Mouse (Mus musculus) midbrain, embryonic 12.5 days (tissue): Measurements from ENCODE around the gene Gfod1. TPM values are rescaled to one million over a fixed set of nuclear protein-coding genes. Genes with fewer than 3 reads are reported as not detected.

ENCODE experiments used
- ATAC-seq: fragments of 200-750 bp; cut with Nextera tagmentation; 2 replicates; pipeline ENCODE4 v1.8.0; 2017; ENCODE audit warnings: low read depth, moderate TSS enrichment, moderate library complexity; ENCODE audit not compliant: low FRiP score
- H3K27ac ChIP-seq: fragments of 300-500 bp; sonication (generic); replicated peaks from 2 replicates; pipeline ENCODE4 v1.5.1; 2016; ENCODE audit warnings: mild to moderate bottlenecking
- H3K27me3 ChIP-seq: fragments of 300-500 bp; sonication (generic); 2 replicates; pipeline ENCODE4 v1.6.1; 2016; ENCODE audit warnings: mild to moderate bottlenecking
- H3K36me3 ChIP-seq: fragments of 300-500 bp; sonication (generic); 2 replicates; pipeline ENCODE4 v1.6.1; 2016
- H3K4me1 ChIP-seq: fragments of 300-500 bp; sonication (generic); 2 replicates; pipeline ENCODE4 v1.6.1; 2016
- H3K4me2 ChIP-seq: fragments of 300-500 bp; sonication (generic); replicated peaks from 2 replicates; pipeline ENCODE4 v1.6.1; 2016; ENCODE audit warnings: mild to moderate bottlenecking, moderate library complexity
- H3K4me3 ChIP-seq: fragments of 300-500 bp; sonication (generic); 2 replicates; pipeline ENCODE4 v1.5.1; 2016; ENCODE audit warnings: mild to moderate bottlenecking
- H3K9ac ChIP-seq: fragments of 300-500 bp; sonication (generic); replicated peaks from 2 replicates; pipeline ENCODE4 v1.6.1; 2016; ENCODE audit warnings: mild to moderate bottlenecking, moderate library complexity
- H3K9me3 ChIP-seq: fragments of 300-500 bp; sonication (generic); 2 replicates; pipeline ENCODE4 v1.6.1; 2016; ENCODE audit warnings: mild to moderate bottlenecking
- WGBS: fragments of 180-500 bp; shearing (Covaris S2); methylation state at CpG from one replicate; pipeline ENCODE4 v1.1.7; 2016; 5-methylcytosine and 5-hydroxymethylcytosine counted together
- polyA plus RNA-seq: library from polyadenylated mRNA; unstranded; fragments of >200 nt; fragmentation: Nextera tagmentation; extraction: Ambion mirVana; gene quantifications from 2 replicates; pipeline ENCODE4 v1.2.1, GENCODE M21; 2016

The Gfod1 gene
- polyA plus RNA-seq, 1 experiment from 2014 or later, result 1.6 TPM

- H3K4me3 ChIP-seq, result no peak overlapping the region
- H3K9me3 ChIP-seq, result no peaks in the 10 kb centered on the region
- no peak for ATAC-seq
- WGBS, result 55% methylated on average over 5 of the region's 5 CpGs
- no peaks in the 10 kb centered on the region for H3K27me3 ChIP-seq
- H3K27ac ChIP-seq, result no peak overlapping the region
- H3K4me2 ChIP-seq, result no peak overlapping the region
- no peaks in the 10 kb centered on the region for H3K36me3 ChIP-seq
- H3K9ac ChIP-seq, result no peak overlapping the region
- H3K4me1 ChIP-seq, result peaks cover 6% of the 10 kb centered on the region
Measured at GRCm38 (mm10) chr13:43253526-43253925, 50.4 kb downstream of the Gfod1 start.

DNA sequence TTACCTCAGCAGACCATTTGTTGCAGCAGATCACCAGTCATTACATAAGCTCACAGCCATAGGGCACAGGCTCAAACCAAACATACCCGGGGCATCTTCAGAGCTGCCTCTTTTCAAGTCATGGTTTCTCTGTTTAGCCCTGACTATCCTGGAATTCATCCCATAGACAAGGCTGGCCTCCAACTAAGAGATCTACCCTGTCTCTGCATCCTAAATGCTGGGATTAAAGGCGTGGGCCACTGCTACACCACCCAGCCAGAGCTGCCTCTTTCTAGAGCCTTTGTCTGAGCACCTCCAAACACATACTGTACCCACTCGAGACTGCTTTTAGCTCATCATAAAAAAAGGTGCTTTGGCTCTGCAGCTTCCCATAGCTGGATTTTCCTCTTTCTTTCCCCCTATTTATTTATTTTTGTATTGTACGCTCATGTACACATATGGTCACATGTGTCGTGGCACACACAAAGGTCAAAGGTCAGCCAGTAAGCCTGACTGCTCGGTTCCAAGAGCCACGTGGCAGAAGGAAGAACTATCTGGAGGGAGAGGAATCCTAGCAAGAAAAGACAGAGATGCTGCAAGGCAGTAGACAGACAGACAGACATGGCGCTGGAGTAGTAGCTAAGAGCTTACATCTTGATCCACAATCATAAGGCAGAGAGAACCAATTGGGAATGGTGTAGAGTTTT lies 51.7 kb downstream of the Gfod1 start:
- Histone ChIP-seq H3K9ac (no peak overlapping the region), H3K4me2 (no peak overlapping the region), H3K4me1 (peaks cover 6% of the 10 kb centered on the region), H3K36me3 (no peaks in the 10 kb centered on the region), H3K9me3 (no peaks in the 10 kb centered on the region), H3K27ac (no peak overlapping the region), H3K27me3 (no peaks in the 10 kb centered on the region), H3K4me3 (no peak overlapping the region)
- WGBS, result 83% methylated on average over 8 of the region's 8 CpGs
- ATAC-seq, result no peak

- Histone ChIP-seq H3K9me3 (no peaks in the 10 kb centered on the region), H3K9ac (no peak overlapping the region), H3K4me3 (no peak overlapping the region), H3K36me3 (no peaks in the 10 kb centered on the region), H3K4me2 (no peak overlapping the region), H3K27ac (no peak overlapping the region; the same call in 1 of the 2 replicates), H3K4me1 (peaks cover 6% of the 10 kb centered on the region), H3K27me3 (no peaks in the 10 kb centered on the region)
- 70% methylated on average over 12 of the region's 12 CpGs for WGBS
- no peak for ATAC-seq
Measured at GRCm38 (mm10) chr13:43251391-43251790, 52.6 kb downstream of the Gfod1 start.

- H3K27ac ChIP-seq, result no peak overlapping the region
Measured at GRCm38 (mm10) chr13:43250653-43251052, 53.3 kb downstream of the Gfod1 start.

DNA sequence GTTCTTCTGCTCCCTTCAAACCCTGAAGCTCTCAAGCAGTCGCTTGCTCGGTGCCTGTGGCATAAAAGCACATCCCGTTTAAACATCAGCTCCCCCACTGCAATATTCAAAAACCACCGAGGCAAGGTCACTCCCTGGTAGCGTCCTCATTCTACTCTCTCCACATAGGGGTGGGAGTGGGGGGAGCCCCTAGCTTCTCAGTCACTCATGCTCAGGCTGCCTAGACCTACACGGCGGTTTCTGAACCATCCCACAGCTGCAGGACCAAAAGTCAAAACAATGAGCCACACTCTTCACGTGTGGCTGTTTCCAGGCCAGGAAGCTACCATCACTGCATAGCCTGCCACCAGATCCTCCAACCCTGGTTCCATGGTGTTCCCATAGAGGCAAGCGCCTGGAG lies 53.9 kb downstream of the Gfod1 start:
- H3K27ac ChIP-seq, result no peak overlapping the region
- 87% methylated on average over 9 of the region's 9 CpGs for WGBS

More at GRCm38 (mm10) chr13:43250653-43251052, 53.3 kb downstream of the Gfod1 start:
- H3K4me1 ChIP-seq, result peaks cover 6% of the 10 kb centered on the region
- WGBS, result 84% methylated on average over 6 of the region's 6 CpGs
- H3K36me3 ChIP-seq, result no peaks in the 10 kb centered on the region
- H3K9me3 ChIP-seq, result no peaks in the 10 kb centered on the region
- no peak overlapping the region for H3K9ac ChIP-seq
- H3K27me3 ChIP-seq, result no peaks in the 10 kb centered on the region
- H3K4me3 ChIP-seq, result no peak overlapping the region
- no peak overlapping the region for H3K4me2 ChIP-seq
- ATAC-seq, result no peak

DNA sequence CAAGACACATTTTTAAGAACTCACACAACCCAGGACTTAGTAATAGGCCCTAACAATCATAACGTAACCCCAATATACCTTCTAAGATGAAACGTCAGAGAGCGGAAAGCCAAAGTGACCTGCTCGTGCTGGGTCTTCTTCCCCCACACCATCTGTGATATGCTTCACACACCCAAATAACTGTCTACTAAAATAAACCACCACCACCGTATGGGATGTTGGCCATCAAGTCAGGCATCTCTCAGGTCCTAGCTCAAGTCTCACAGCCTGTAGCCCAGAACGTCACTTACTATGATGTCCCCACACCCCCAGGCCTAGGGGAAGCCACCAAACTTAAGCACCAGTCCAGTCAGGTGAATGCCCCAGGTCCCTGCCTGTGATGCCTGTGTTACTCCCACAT lies 55.6 kb downstream of the Gfod1 start:
- no peak for ATAC-seq
- Histone ChIP-seq H3K9me3 (no peaks in the 10 kb centered on the region), H3K27me3 (no peaks in the 10 kb centered on the region), H3K4me3 (no peak overlapping the region), H3K4me1 (peaks cover 6% of the 10 kb centered on the region), H3K36me3 (no peaks in the 10 kb centered on the region), H3K4me2 (no peak overlapping the region), H3K9ac (no peak overlapping the region), H3K27ac (no peak overlapping the region)
- WGBS, result 95% methylated on average over 6 of the region's 6 CpGs

More for the DNA sequence above, 53.9 kb downstream of the Gfod1 start:
- no peak overlapping the region for H3K4me2 ChIP-seq
- no peak overlapping the region for H3K4me3 ChIP-seq
- H3K9ac ChIP-seq, result no peak overlapping the region
- no peaks in the 10 kb centered on the region for H3K27me3 ChIP-seq
- no peaks in the 10 kb centered on the region for H3K36me3 ChIP-seq
- peaks cover 6% of the 10 kb centered on the region for H3K4me1 ChIP-seq
- no peak for ATAC-seq
- no peaks in the 10 kb centered on the region for H3K9me3 ChIP-seq

DNA sequence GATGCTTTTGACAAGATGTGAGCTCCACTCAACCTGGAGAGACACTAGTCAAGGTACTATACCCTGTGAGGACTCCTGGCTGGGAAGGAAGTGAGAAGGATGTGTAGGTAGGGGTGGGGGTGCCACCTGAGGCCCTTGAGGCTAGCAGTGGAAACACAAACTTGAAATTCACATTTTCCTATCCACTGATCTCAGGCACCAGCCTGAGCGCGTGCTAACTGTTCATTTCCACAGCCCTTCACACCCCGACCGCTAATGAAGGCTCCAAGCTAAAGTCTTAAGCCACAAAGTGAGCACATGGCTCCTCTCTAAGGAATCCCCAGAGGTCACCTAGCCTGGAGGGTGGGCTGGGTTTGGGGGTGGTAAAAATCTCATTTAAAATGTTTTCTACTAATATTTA lies 57.1 kb downstream of the Gfod1 start:
- peaks cover 6% of the 10 kb centered on the region for H3K4me1 ChIP-seq
- H3K36me3 ChIP-seq, result no peaks in the 10 kb centered on the region
- H3K4me3 ChIP-seq, result no peak overlapping the region
- no peaks in the 10 kb centered on the region for H3K27me3 ChIP-seq
- 96% methylated on average over 4 of the region's 4 CpGs for WGBS
- H3K9ac ChIP-seq, result no peak overlapping the region
- H3K27ac ChIP-seq, result no peak overlapping the region
- ATAC-seq, result no peak
- no peaks in the 10 kb centered on the region for H3K9me3 ChIP-seq
- H3K4me2 ChIP-seq, result no peak overlapping the region

GRCm38 (mm10) chr13:43243793-43244192 lies 60.2 kb downstream of the Gfod1 start:
- Histone ChIP-seq H3K27ac (no peak overlapping the region), H3K27me3 (no peaks in the 10 kb centered on the region), H3K4me1 (peaks cover 12% of the 10 kb centered on the region), H3K4me3 (no peak overlapping the region), H3K36me3 (no peaks in the 10 kb centered on the region), H3K4me2 (no peak overlapping the region), H3K9ac (no peak overlapping the region), H3K9me3 (no peaks in the 10 kb centered on the region)
- 82% methylated on average over 7 of the region's 7 CpGs for WGBS
- no peak for ATAC-seq

GRCm38 (mm10) chr13:43243240-43243639 lies 60.7 kb downstream of the Gfod1 start:
- 81% methylated on average over 3 of the region's 3 CpGs for WGBS
- Histone ChIP-seq H3K4me2 (no peak overlapping the region), H3K27ac (no peak overlapping the region), H3K36me3 (no peaks in the 10 kb centered on the region), H3K4me1 (peaks cover 12% of the 10 kb centered on the region), H3K9ac (no peak overlapping the region), H3K4me3 (no peak overlapping the region), H3K9me3 (no peaks in the 10 kb centered on the region), H3K27me3 (no peaks in the 10 kb centered on the region)
- no peak for ATAC-seq

- Histone ChIP-seq H3K4me2 (no peak overlapping the region), H3K4me3 (no peak overlapping the region), H3K27ac (no peak overlapping the region), H3K4me1 (peaks cover 12% of the 10 kb centered on the region), H3K9ac (no peak overlapping the region), H3K27me3 (no peaks in the 10 kb centered on the region), H3K9me3 (no peaks in the 10 kb centered on the region), H3K36me3 (no peaks in the 10 kb centered on the region)
- no peak for ATAC-seq
- 86% methylated on average over 2 of the region's 2 CpGs for WGBS
Measured at GRCm38 (mm10) chr13:43241750-43242149, 62.2 kb downstream of the Gfod1 start.

DNA sequence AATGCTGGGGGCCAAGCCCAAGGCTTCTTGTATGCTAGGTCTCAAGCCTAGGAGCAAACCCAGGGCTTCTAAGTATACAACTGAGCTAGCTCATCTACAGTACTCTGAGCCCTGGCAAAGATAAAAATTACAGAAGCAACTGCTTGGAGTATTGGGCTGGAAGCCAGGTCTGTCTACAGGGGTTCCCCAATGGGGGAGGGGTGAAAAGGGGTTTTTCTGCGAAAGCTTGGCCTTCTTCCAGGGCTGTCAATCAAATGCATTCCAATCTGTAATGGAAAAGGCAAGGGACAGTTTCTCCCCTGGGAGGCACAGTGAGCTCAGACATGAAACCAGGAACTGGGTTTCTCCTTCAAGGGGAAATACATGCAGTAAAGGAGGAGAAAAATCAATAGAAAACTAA lies 62.9 kb downstream of the Gfod1 start:
- Histone ChIP-seq H3K27ac (no peak overlapping the region; the same call in 1 of the 2 replicates), H3K4me3 (no peak overlapping the region), H3K9ac (no peak overlapping the region), H3K36me3 (no peaks in the 10 kb centered on the region), H3K27me3 (no peaks in the 10 kb centered on the region), H3K4me1 (peaks cover 12% of the 10 kb centered on the region), H3K4me2 (no peak overlapping the region), H3K9me3 (no peaks in the 10 kb centered on the region)
- ATAC-seq, result no peak
- 29% methylated on average over 1 of the region's 1 CpGs for WGBS

DNA sequence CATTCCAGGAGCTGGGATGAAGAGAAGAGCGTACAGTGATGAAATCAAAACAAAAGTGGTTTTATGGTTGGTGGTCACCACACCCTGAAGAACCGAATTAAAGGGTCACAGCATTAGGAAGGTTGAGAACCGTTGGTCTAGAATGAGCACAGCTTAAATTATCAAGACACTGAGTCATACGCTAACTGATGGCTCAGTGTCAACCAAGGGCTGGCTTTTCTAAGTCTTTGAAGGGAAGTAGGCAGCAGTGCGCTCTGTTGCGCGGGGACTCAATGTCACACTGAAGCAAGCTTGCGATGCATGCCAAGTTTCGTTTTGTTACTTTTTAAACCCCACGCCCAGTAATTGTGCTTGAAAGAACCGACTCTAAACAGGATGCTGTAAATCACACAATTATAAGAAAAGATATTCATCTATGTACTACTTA lies 64.2 kb downstream of the Gfod1 start:
- Histone ChIP-seq H3K27ac (no peak overlapping the region), H3K4me3 (no peak overlapping the region), H3K4me1 (peaks cover 18% of the 10 kb centered on the region), H3K9me3 (no peaks in the 10 kb centered on the region), H3K9ac (no peak overlapping the region), H3K4me2 (no peak overlapping the region), H3K27me3 (no peaks in the 10 kb centered on the region), H3K36me3 (no peaks in the 10 kb centered on the region)
- WGBS, result 91% methylated on average over 11 of the region's 11 CpGs
- ATAC-seq, result no peak

DNA sequence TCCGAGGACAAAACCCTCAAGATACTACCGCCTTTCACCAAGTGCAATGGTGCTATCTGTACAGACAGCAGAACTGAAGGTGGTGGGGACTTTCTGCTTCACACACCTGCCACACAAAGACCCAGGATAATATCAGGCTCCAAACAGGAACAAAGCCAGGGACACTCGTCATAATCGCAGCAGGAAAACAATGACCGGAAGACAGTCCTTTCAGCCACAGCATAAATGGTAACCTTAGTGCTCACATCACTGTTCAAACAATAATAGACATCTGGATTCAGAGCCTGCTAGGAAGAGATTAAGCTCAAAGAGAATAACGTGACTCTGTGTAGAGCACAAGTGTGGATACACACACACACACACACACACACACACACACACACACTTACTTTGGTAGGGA lies 67.3 kb downstream of the Gfod1 start:
- peaks cover 19% of the 10 kb centered on the region for H3K4me1 ChIP-seq
- H3K4me2 ChIP-seq, result no peak overlapping the region
- no peak overlapping the region for H3K9ac ChIP-seq
- H3K36me3 ChIP-seq, result no peaks in the 10 kb centered on the region
- ATAC-seq, result no peak
- H3K9me3 ChIP-seq, result no peaks in the 10 kb centered on the region
- H3K4me3 ChIP-seq, result no peak overlapping the region
- no peaks in the 10 kb centered on the region for H3K27me3 ChIP-seq
- H3K27ac ChIP-seq, result no peak overlapping the region
- 60% methylated on average over 6 of the region's 6 CpGs for WGBS
